Mouse (Mus musculus) hindbrain, embryonic 14.5 days (tissue): Measurements from ENCODE around the gene Prox1. TPM values are rescaled to one million over a fixed set of nuclear protein-coding genes. Genes with fewer than 3 reads are reported as not detected.
A peak's percentile ranks its signal among the peaks of the same experiment; 100 is the strongest.

Experiments
- ATAC-seq: fragments of 200-750 bp; cut with Nextera tagmentation; 2 replicates; pipeline ENCODE4 v1.8.0; 2017; ENCODE audit warnings: moderate number of reproducible peaks, mild to moderate bottlenecking, moderate TSS enrichment, moderate library complexity; ENCODE audit not compliant: low FRiP score
- DNase-seq: peaks from one replicate; pipeline ENCODE4 v3.0.0-alpha.2; 2015; ENCODE audit warnings: low spot score
- H3K27ac ChIP-seq: fragments of 300-500 bp; sonication (generic); 2 replicates; pipeline ENCODE4 v1.5.1; 2014; ENCODE audit warnings: mild to moderate bottlenecking, moderate library complexity
- H3K27me3 ChIP-seq: fragments of 300-500 bp; sonication (generic); 2 replicates; pipeline ENCODE4 v1.6.1; 2014; ENCODE audit warnings: mild to moderate bottlenecking, low read length, mixed read lengths; ENCODE audit not compliant: control insufficient read depth, insufficient read depth
- H3K36me3 ChIP-seq: fragments of 300-500 bp; sonication (generic); replicated peaks from 2 replicates; pipeline ENCODE4 v1.6.1; 2014; ENCODE audit not compliant: control insufficient read depth, insufficient read depth
- H3K4me1 ChIP-seq: fragments of 300-500 bp; sonication (generic); replicated peaks from 2 replicates; pipeline ENCODE4 v1.6.1; 2014; ENCODE audit warnings: antibody characterized with exemption, low read length, mixed read lengths; ENCODE audit not compliant: control insufficient read depth, insufficient read depth
- H3K4me2 ChIP-seq: fragments of 300-500 bp; sonication (generic); replicated peaks from 2 replicates; pipeline ENCODE4 v1.6.1; 2014; ENCODE audit warnings: mild to moderate bottlenecking, moderate library complexity
- H3K4me3 ChIP-seq: fragments of 300-500 bp; sonication (generic); replicated peaks from 2 replicates; pipeline ENCODE4 v1.5.1; 2014; ENCODE audit warnings: mild to moderate bottlenecking, low read length
- H3K9ac ChIP-seq: fragments of 300-500 bp; sonication (generic); 2 replicates; pipeline ENCODE4 v1.6.1; 2014
- H3K9me3 ChIP-seq: fragments of 300-500 bp; sonication (generic); 2 replicates; pipeline ENCODE4 v1.6.1; 2016; ENCODE audit warnings: low read length; ENCODE audit not compliant: control insufficient read depth
- WGBS: fragments of 180-500 bp; shearing (Covaris S2); extraction: QIAGEN DNeasy Blood & Tissue Kit; methylation state at CpG from one replicate; pipeline ENCODE4 v1.1.7; 2014; 5-methylcytosine and 5-hydroxymethylcytosine counted together
- polyA plus RNA-seq: library from polyadenylated mRNA; unstranded; fragments of >200 nt; fragmentation: Nextera tagmentation; extraction: Ambion mirVana; gene quantifications from 2 replicates; pipeline ENCODE4 v1.2.1, GENCODE M21; 2014

Gene Prox1
- polyA plus RNA-seq, 1 experiment from 2014 or later: 9.7 TPM

- Histone ChIP-seq H3K4me2 (no peak overlapping the region), H3K9me3 (no peaks in the 10 kb centered on the region), H3K27ac (no peak overlapping the region), H3K36me3 (no peaks in the 10 kb centered on the region), H3K4me3 (no peak overlapping the region), H3K9ac (no peak overlapping the region), H3K4me1 (no peaks in the 10 kb centered on the region), H3K27me3 (no peaks in the 10 kb centered on the region)
- no peak for ATAC-seq
- WGBS: 89% methylated on average over 2 of the region's 2 CpGs
- no peak for DNase-seq
Observed at GRCm38 (mm10) chr1:190198247-190198646, 27.7 kb upstream of the Prox1 start.

GRCm38 (mm10) chr1:190192011-190192410 lies 21.5 kb upstream of the Prox1 start:
- H3K4me1 ChIP-seq: peaks cover 22% of the 10 kb centered on the region
- no peak overlapping the region for H3K4me3 ChIP-seq
- no peak overlapping the region for H3K9ac ChIP-seq
- no peak overlapping the region for H3K4me2 ChIP-seq
- H3K36me3 ChIP-seq: no peaks in the 10 kb centered on the region
- no peak overlapping the region for H3K27ac ChIP-seq
- H3K9me3 ChIP-seq: no peaks in the 10 kb centered on the region
- 30% methylated on average over 13 of the region's 13 CpGs for WGBS
- DNase-seq (no peak), ATAC-seq (no peak)
- peaks cover 7% of the 10 kb centered on the region; the same call in 1 of the 2 replicates for H3K27me3 ChIP-seq

- no peak for ATAC-seq
- H3K4me3 ChIP-seq: no peak overlapping the region
- H3K9ac ChIP-seq: no peak overlapping the region
- no peak overlapping the region for H3K27ac ChIP-seq
- peaks cover 22% of the 10 kb centered on the region for H3K4me1 ChIP-seq
- peak; percentile 53 for DNase-seq
- H3K4me2 ChIP-seq: no peak overlapping the region
- H3K9me3 ChIP-seq: no peaks in the 10 kb centered on the region
- WGBS: 15% methylated on average over 10 of the region's 10 CpGs
- no peaks in the 10 kb centered on the region for H3K36me3 ChIP-seq
- peaks cover 7% of the 10 kb centered on the region; the same call in 1 of the 2 replicates for H3K27me3 ChIP-seq
Observed at GRCm38 (mm10) chr1:190190231-190190965, 19.9 kb upstream of the Prox1 start.

GRCm38 (mm10) chr1:190189125-190189524 lies 18.6 kb upstream of the Prox1 start:
- 78% methylated on average over 2 of the region's 2 CpGs for WGBS
- no peak for ATAC-seq

GRCm38 (mm10) chr1:190186336-190186735 lies 15.8 kb upstream of the Prox1 start:
- DNase-seq: no peak
- Histone ChIP-seq H3K9me3 (no peaks in the 10 kb centered on the region), H3K4me2 (no peak overlapping the region), H3K4me1 (peaks cover 11% of the 10 kb centered on the region), H3K36me3 (no peaks in the 10 kb centered on the region), H3K4me3 (no peak overlapping the region), H3K9ac (no peak overlapping the region), H3K27me3 (no peaks in the 10 kb centered on the region), H3K27ac (no peak overlapping the region)
- 82% methylated on average over 4 of the region's 4 CpGs for WGBS
- no peak for ATAC-seq

More at GRCm38 (mm10) chr1:190189125-190189524, 18.6 kb upstream of the Prox1 start:
- Histone ChIP-seq H3K9ac (no peak overlapping the region), H3K4me2 (no peak overlapping the region), H3K4me3 (no peak overlapping the region), H3K4me1 (peaks cover 22% of the 10 kb centered on the region), H3K27me3 (peaks cover 7% of the 10 kb centered on the region; the same call in 1 of the 2 replicates), H3K36me3 (no peaks in the 10 kb centered on the region), H3K9me3 (no peaks in the 10 kb centered on the region), H3K27ac (no peak overlapping the region)
- no peak for DNase-seq

DNA sequence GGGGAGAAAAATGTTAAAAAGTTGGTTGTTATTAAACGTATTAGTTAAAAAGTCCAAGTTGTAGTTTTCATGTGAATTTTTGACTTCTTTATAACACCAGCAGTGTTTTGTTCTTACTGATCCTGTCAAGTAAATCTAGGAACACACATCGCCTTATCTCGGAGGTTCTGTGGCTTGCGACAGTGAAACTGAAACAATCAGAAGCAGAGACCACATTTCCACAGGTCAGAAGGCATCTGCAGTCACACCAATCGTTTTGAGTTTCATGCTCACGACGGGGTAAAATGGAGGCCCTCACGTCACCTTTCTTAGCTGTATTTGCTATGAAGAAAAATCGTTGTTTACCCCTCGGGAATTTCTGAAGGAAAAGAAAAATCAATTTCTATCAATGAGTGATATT lies 14.8 kb upstream of the Prox1 start:
- ATAC-seq (no peak), DNase-seq (no peak)
- no peaks in the 10 kb centered on the region for H3K27me3 ChIP-seq
- no peak overlapping the region for H3K4me2 ChIP-seq
- H3K27ac ChIP-seq: no peak overlapping the region
- H3K4me3 ChIP-seq: no peak overlapping the region
- H3K9me3 ChIP-seq: no peaks in the 10 kb centered on the region
- no peak overlapping the region for H3K9ac ChIP-seq
- 73% methylated on average over 10 of the region's 10 CpGs for WGBS
- H3K36me3 ChIP-seq: no peaks in the 10 kb centered on the region
- peaks cover 1% of the 10 kb centered on the region; the same call in 1 of the 2 replicates for H3K4me1 ChIP-seq

DNA sequence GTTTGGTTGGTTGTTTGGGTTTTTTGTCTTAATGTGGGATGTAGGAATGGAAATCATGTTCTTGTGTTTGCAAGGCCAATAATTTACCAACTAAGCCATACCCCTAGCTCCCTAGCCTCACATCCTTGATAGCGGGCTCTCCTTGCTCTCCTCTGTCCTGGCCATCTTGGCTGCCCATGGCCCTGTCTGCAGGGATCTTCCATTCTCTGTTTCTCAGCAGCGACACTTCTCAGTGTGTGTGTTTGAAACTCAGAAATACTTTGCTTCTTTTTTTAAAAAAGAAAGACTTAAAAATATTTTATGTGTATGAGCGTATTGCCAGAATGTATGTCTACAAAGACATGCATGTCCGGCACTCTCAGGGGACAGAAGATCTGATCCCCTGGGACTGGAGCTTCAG lies 13.1 kb upstream of the Prox1 start:
- WGBS: 93% methylated on average over 4 of the region's 4 CpGs
- Histone ChIP-seq H3K36me3 (no peaks in the 10 kb centered on the region), H3K9ac (no peak overlapping the region), H3K4me3 (no peak overlapping the region), H3K27ac (no peak overlapping the region), H3K4me1 (no peaks in the 10 kb centered on the region), H3K9me3 (no peaks in the 10 kb centered on the region), H3K27me3 (no peaks in the 10 kb centered on the region), H3K4me2 (no peak overlapping the region)
- no peak for DNase-seq
- no peak for ATAC-seq

DNA sequence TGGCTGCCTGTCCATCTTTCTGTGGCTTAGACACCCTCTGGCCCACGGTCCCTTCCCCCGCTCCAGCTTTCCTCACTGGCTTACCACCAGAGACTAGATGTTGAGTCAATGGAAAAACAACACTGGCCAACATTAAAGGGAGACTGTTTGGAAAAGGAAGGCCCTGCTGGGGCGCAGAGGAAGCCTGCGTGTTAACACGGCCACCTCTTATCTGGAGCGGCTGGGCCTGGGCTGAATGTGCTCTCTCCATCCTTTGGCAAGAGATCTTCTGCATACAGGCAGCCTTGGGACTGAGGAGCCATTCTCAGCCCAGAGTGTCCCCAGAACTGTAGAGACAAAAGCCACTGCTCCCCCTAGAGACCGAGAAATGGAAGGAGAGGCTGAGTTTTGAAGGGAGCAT lies 11.3 kb upstream of the Prox1 start:
- no peak overlapping the region for H3K27ac ChIP-seq
- ATAC-seq (no peak), DNase-seq (no peak)
- no peak overlapping the region for H3K9ac ChIP-seq
- H3K36me3 ChIP-seq: no peaks in the 10 kb centered on the region
- WGBS: 83% methylated on average over 7 of the region's 7 CpGs
- H3K4me3 ChIP-seq: no peak overlapping the region
- no peaks in the 10 kb centered on the region for H3K4me1 ChIP-seq
- H3K27me3 ChIP-seq: 0 out of 2 replicates have a peak, but pooled peaks cover 4% of the 10 kb centered on the region
- H3K9me3 ChIP-seq: no peaks in the 10 kb centered on the region
- no peak overlapping the region for H3K4me2 ChIP-seq

DNA sequence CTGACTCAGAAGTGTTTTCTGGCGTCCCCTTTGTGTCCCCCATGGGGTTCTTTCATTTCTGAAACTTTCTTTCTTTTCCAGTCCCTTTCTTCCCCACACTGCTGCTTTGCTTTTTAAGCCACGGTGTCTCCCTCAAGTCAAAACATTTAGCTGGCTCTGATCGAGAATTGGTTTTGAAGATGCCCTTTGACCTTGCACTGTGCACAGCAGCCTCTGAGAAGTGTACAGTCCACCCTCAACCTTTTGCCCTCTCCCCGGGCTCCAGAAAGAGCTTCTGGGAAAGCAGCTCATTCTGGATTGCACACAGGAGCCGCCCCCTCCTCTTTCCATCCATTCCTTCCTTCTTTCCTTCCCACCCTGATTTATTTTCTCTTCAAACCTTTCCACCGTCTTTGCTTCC lies 10.3 kb upstream of the Prox1 start:
- WGBS: 19% methylated on average over 6 of the region's 6 CpGs
- ATAC-seq (no peak), DNase-seq (no peak)
- H3K9ac ChIP-seq: no peak overlapping the region
- no peaks in the 10 kb centered on the region for H3K36me3 ChIP-seq
- no peak overlapping the region for H3K27ac ChIP-seq
- no peak overlapping the region for H3K4me2 ChIP-seq
- peaks cover 12% of the 10 kb centered on the region; the same call in 1 of the 2 replicates for H3K27me3 ChIP-seq
- no peaks in the 10 kb centered on the region for H3K9me3 ChIP-seq
- no peak overlapping the region for H3K4me3 ChIP-seq
- no peaks in the 10 kb centered on the region for H3K4me1 ChIP-seq
